Mouse (Mus musculus) CD4-positive, CD25-positive, alpha-beta regulatory T cell, adult 9 weeks (primary cell): ENCODE measurements around the gene Stk26. TPM values are rescaled to one million over a fixed set of nuclear protein-coding genes. Genes with fewer than 3 reads are reported as not detected.

Source experiments
- polyA plus RNA-seq: library from polyadenylated mRNA; unstranded; fragments of 100-300 nt; shearing (Covaris generic); gene quantifications from one replicate; pipeline ENCODE4 v1.2.1, GENCODE M21; 2017

Gene Stk26
- polyA plus RNA-seq = 67.3 TPM

DNA sequence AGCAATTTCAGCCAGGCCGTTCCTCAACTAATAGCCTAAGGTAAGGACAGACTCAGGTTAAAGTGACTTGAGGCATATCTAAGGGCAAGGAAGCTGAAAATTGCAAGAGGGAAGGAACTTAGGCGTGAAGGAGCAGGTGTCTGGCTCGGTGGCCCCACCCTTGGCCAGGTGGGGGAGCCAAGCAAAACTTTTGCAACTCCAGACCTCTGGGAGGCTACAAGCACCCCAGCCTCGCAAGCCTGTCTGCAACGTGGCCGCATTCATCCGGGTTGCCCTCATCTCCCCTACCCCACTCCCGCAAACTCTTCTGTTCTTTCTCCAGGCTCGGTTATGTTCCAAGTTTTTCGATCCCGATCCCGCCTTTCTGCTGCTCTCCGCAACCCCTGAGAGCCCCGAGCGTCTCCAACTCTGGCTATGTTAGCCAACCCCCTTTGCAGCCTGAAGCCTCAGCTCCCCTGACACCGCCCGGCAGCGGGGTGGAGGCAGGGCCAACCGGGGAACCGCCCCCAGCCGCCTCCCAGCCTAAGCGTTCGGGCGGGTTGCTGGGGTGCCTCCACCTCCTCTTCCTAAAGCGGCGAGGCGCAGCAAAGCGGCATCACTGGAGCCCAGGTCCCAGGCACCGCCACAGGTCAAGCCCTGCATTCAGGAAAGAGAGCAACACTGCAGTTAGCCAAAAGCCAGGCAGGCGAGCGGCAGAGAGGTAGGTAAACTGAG, at the start of gene Stk26:
Stk26 (plus strand) TSS at position 201 of the 714 bp plus-strand sequence.

DNA sequence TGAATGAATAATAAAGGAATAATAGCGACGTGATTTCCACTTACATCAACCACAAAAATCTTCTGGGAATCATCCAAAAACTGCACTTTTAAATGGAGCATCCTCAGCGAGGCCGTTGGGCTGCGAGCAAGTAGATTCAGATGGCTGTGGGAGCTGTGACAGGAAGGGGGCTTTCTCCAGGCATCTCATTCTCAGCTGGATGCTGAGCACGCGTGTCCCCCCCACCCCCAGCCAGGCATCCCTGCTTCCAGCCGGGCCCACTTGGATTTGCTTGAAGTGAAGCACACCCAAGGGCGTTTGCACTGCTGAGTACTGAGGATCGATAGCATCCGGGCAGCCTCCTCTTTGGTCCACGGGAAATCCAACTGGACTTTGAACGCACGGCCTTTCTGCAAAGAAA, 101.8 kb downstream of the Stk26 start, which contains the start of gene Frmd7:
Frmd7 (minus strand) TSS at position 101 of the 400 bp plus-strand sequence.

Other genes with a start within 250 kb of the Stk26 start
- gene Frmd7, start 101.7 kb downstream of the Stk26 start, polyA plus RNA-seq = not detected
- 18.9 TPM for gene Rap2c, start 177.0 kb downstream of the Stk26 start, polyA plus RNA-seq